Mouse (Mus musculus) brain, embryonic 14.5 days (tissue): ENCODE results near the gene Robo1.

Source experiments
- CTCF ChIP-seq: fragments of 200-500 bp; IDR thresholded peaks from 2 replicates; pipeline ENCODE4 v1.5.1; 2012; ENCODE audit warnings: inconsistent platforms, mild to moderate bottlenecking, moderate library complexity, borderline replicate concordance; ENCODE audit not compliant: insufficient read depth, insufficient read length; ENCODE audit errors: extremely low read depth
- POLR2A ChIP-seq: fragments of 200-500 bp; IDR thresholded peaks from 2 replicates; pipeline ENCODE4 v1.6.1; 2012; ENCODE audit warnings: mild to moderate bottlenecking, inconsistent platforms, borderline replicate concordance; ENCODE audit not compliant: poor library complexity, insufficient read depth, insufficient read length, severe bottlenecking; ENCODE audit errors: extremely low read depth

- TF ChIP-seq POLR2A = no peak
- TF ChIP-seq CTCF = no peak
Measured at GRCm38 (mm10) chr16:72470037-72470673, 162.0 kb downstream of the Robo1 start.
